Mouse (Mus musculus) kidney, postnatal 36 days (tissue): ENCODE measurements around the gene Gm48551.

Experiments
- DNase-seq, 2 experiments: peaks; one replicate each; pipeline ENCODE4 v3.0.0; 2021 to 2022; ENCODE audit warnings: mixed read lengths in 2 of 2

The Gm48551 gene

DNA sequence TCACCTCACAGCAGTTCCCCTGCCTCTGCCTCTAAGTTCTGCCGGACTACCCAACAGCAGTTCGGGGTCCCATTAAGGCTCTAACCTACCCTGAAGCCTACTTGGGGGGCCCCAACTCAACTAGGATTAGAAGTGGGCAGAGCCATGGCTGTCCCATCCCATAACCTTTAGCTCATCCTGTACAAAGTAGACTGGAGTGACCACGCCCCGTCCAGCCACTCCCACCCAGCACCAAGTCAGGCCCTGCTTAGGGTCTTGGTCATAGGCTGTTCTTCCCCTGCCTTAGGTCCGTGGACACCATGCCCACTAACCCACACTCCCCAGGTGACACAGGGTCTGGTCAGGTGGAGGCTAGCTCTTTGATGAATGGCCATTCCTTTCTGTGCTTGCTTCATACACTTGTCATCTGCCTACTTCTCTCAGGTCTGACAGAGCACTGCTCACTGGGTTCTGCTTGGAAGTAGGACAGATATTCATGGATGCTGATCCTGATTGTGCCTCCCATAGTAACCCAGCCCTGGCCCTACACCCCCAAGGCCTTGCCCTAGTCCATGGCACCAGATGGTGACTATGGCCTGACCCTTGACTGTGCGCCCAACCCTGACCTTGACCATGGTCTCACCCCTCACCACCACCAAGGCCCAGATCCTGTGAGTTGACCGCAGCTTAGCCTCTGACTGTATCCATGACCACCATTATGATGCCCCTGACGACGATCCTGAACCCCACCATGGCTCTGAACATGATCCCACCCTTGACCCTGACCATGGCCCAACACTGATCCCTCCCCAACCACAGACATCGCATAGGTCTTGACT lies 35.1 kb downstream of the Gm48551 start:
- peak in 1 of 2 experiments; percentile 16 for DNase-seq

DNA sequence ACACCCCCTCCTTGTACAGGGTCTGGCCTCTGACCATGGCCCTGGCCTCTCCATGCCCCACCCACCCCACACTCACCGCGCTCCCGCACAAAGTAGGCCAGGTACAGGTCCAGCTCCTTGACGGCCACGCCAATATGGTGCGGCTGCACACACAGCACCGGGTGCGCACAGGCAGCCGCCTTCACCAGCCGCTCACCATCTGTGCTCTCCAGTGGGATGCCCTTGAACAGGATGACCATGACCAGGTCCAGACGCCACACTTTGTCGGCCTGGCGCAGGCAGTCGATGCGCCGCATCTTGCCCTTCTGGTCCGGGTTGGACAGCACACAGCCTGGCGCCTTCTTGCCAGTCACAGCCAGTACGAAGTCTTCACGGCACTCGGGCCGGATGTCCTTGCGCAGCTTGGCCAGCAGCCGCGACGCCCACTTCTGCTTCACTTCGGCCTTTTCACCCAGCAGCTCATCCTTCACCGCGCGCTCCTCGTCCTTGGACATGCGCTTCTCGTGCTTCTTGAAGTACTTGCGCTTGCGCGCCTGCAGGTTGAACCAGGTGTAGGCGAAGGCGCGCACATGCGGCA lies 36.0 kb downstream of the Gm48551 start:
- DNase-seq, result peak in 1 of 2 experiments; percentile 27

- DNase-seq, result peak in 1 of 2 experiments; percentile 2
These were observed 37.0 kb downstream of the Gm48551 start for GRCm38 (mm10) chr10:81421041-81421796.

DNA sequence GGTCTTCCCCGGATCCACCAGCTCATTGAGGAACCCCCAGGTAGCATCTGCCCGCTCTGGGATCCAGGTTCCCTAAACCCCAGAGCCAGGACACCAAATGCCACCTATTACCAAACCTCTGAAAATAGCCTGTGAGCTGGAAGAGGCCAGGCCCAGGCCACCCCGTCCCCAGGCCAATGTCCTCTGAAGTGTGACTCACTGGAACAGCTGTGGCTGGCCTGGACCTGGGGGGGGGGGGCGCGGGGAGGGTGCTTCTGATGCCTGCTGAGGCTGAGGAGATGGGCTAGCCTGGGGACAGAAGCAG lies 37.5 kb downstream of the Gm48551 start:
- peak in 1 of 2 experiments; percentile 22 for DNase-seq

DNA sequence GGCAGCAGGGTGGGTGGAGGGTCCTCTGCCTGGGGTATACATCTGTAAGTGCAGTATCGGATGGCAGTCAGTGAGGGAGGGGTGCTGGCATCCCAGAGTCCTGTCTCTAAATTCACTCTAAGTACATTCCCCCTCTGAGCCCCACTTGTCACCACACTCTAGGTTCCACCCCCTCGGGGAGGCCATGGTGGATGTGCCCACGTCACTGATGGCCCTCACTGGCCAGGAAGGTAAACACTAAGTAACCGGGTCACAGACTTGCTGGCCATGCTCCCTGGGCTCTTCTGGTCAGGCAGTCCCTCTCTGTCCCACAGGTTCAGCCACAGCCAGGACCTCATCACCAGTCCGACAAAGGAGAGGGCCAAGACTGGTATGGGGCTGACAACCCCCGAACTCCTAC lies 37.9 kb downstream of the Gm48551 start:
- peak in 1 of 2 experiments; percentile 12 for DNase-seq

DNA sequence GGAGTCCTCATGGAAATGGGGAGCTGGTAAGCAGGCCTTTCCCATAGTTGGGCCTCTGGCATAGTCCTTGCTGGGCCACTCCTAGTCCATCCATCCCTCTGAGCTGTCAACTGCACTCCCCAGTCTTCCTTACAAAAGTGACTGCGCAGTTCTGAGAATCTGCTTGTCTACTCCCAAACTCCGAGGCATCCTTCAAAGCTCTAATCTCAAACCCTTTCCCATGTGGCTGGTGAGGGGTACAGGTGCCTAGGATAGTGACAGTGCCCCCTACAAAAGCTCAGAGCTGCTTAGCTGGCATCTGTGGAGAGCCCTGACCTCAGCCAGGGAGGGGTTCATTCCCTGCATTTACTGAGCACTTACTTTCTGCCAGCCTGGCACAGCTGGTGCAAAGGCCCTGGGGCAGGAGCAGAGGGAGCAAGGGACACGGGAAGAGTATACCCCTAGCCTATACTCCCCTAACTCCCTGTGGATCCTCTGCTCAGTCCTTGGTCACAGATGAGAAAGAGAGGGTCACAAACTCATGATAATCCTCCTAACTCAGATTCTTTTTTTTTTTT lies 38.5 kb downstream of the Gm48551 start:
- peak in 1 of 2 experiments; percentile 5 for DNase-seq

DNA sequence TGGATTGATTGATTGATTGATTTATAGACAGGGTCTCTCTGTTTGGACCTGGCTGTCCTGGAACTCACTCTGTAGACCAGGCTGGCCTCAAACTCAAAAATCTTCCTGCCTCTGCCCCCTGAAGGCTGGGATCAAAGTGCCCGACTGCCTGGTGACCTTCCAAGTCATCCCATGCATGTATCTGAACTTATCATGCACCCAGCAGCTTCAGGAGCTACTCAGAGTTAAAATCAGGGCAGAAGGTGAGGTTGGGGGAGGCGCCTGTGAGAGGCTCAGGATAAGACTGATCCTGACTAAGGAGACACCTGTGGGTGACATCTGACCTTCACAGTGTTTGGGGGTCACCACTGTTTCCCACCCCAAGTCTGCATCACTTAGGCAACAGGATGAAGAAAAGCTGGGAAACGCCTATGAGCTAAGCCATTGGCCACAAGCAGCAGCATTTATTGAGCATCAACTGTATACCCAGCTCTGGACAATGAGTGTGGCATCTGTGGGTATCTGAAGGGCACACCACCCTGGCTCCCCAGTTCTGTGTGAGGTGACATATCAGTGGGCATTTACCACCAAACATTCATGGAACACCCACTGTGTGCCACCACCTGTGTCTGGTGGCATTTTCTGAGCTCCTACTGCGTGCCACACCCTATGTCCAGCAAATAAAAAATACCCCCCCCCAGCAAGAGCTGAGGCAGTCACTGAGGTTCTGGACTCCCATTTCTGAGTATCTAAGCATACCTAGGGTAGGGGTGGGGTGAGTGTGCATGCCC lies 39.4 kb downstream of the Gm48551 start:
- DNase-seq, result peak; percentile 2 to 7

DNA sequence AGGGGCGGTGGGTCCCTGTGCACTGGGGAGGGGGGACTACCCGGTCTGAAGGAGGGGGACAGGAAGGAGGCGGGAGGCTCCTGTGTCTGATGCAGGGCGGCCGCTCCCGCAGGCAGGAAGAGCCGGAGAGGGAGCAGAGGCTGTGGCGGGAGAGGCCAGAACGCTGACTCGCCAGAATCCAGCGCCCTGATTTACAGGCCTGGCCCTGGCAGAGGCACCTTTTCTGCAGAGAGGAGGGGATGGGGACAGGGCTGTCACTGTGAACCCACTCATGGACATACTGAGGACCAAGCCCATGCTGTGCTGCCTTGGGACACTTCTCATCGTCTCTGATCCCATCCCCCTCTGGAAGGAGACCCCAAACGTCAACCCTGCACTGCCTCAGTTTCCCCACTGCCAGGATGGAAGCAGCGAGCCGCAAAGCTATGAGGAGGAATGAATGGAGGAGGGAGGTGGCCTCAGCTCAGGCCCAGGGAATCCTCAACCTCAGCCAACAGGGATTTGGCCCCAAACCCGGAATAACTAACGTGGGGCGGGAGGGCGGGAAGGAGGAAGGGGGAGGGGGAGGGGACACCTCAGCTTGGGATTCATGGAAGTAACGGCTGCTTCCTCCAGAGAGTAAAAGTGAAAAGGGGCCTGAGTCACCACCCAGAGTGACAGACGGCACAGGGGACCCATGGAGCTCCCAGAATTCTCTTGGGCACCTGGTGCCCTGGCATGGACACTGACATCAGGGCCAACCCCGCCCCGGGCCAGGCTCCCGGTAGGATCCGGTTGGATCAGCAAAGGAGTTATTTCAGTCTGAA lies 40.2 kb downstream of the Gm48551 start:
- peak; percentile 88 to 90 for DNase-seq

DNA sequence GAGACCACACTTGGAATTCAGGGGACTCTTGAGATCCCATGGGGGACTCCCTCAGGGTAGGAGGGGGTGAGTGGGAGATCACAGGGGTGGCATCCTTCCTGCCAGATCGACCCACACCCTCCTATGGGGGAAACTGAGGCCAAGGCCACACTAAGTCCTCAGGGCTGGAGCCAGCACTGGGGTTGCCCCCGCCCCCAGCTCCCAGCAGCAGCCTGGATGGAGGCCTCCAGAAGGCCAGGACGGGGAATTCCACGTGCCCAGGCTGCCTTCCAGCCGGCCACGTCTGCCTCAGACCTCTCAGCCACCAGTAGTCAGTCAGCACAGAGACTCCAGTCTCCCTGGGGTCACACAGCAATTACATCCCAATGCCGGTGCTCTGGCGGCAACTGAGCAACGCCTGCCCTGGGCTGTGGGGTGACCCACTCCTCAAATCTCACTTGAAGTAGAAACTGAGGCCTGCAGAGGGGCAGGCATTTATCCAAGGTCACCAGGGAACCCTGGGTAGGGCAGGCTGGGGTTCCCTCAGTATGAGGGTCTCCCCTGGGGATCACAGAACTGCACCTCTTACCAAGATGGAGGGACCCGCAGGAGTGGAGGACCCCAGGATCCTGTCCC lies 41.1 kb downstream of the Gm48551 start:
- DNase-seq, result peak; percentile 62 to 71

- peak; percentile 40 to 62 for DNase-seq
These were observed 41.9 kb downstream of the Gm48551 start for GRCm38 (mm10) chr10:81426081-81426671.

DNA sequence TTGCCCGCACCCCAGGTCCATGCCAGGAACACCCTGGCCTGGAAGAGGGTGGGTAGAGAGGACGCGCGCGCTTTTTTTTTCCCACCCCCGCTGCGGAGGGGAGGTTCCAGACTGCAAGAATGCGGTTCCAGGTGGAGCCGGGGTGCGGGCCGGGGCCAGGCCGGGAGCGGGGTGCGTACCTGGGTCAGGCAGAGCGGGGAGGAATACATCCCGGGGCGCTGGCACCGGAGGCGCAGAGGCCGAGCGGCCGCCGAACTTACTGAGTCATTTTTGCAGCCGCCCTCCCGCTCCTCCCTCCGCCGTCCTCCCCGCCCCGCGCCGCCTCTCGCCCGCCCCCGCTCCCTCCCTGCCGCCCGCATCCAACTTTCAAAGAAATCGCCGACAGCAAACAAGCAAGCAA lies 42.6 kb downstream of the Gm48551 start:
- peak; percentile 85 to 89 for DNase-seq

GRCm38 (mm10) chr10:81427327-81427726 lies 43.1 kb downstream of the Gm48551 start:
- no peak for DNase-seq

DNA sequence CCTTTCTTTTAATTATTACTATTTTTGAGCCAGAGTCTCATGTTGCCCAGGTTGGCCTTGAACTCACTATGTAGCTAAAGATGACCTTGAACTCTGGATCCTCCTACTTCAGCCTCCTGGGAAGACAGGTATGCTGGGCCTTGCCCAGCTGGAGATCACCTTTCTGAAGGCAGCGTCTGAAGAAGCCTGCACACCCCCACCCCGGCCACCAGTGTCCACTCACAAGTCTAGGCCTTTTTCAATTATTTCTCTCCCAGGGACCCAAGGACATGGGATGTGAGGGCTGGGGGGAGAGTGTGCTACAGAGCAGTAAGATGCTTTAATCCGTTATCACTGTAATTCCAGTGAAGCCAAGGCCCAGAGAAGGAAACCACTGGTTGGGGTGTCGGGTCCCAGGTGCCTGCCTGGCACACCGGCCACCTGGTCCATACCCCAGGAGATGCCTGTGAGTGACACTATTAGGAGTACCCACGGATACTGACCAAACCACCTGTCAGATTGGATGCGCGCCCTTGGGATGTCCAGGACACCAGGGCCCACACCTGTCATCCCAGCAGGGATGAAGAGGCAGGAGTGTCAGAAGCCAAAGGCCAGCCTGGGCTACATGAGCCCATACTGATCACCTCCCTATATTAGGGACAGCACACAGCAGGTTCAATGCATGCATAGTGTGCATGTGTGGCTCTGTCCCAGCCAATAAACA lies 43.7 kb downstream of the Gm48551 start:
- peak in 1 of 2 experiments; percentile 16 for DNase-seq

DNA sequence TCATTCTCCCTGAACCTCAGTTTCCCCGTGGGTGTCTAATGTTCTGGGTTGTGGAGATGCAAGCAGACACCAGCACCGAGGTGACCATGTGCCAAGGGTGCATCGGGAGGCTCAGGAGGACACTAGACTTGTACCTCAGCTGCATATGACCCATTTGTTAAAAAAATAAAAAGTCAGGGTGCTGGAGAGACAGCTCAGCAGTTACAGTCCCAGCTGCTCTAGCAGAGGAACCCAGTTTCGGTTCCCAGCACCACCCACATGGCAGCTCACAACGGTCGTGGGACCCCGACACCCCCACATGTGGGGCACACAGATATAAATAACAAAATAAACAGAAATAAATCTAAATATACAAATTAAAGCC lies 44.2 kb downstream of the Gm48551 start:
- DNase-seq, result no peak

GRCm38 (mm10) chr10:81429092-81429491 lies 44.8 kb downstream of the Gm48551 start:
- peak in 1 of 2 experiments; percentile 8 for DNase-seq

DNA sequence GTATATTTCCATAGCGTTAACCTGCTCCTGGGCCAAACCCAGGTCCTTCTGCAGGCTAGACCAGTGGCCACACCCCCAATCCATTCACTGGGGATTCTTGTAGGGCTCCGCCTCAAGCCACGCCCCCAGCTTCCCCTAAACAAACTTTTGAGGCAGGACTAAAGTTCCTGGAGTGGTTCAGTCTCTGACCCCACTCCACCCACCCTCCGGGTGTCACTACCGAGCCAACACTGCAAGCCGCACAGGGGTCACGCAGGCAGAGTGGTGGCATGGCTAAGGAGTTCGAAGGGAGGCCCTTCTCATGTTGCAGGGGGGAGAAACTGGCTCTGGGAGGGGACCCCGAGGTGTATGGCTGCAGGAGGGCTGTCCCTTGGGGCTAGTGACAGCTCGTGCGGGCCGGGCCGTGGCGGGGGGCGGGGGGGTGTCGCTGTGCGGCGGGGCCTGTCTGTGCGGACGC lies 45.4 kb downstream of the Gm48551 start:
- DNase-seq, result peak; percentile 97

DNA sequence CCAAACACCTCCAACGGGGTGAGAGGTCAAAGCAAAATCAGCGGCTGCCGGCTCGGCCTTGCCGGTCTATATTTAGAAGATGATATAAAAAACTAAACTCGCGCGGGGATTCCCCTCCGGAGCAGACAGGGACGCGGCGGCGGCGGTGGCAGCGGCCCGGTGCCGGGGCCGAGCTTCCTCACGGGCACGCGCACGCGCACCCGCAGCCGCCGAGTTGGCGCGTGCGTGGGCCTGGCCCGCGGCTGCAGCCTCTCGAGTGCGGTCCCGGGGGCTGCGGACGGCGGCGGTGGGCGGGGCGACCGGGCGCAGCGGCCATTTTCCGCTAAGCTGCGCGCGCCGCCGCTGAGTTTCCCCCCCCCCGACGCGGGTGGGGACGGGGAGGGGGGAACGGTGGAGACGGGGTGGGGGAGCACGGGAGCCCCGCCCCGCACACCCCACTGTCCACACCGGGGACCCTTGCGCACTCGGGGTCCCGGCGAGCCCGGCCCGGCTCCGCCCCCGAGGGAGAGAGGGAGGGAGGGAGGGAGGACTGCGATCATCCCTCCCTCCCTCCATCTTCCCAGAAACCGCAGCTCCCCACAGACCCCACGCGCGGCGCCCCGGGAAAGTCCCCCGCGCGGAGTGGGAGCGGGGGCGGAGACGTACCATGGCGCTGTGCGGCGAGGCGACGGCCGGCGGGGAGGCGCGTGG lies 46.0 kb downstream of the Gm48551 start:
- DNase-seq, result peak; percentile 81 to 91

GRCm38 (mm10) chr10:81430831-81431525 lies 46.7 kb downstream of the Gm48551 start:
- DNase-seq, result peak in 1 of 2 experiments; percentile 81
